19 mouse cellular contexts compared by ENCODE assay signal in genomic region chr9:46188956-46189355, GRCm38 (mm10). TPM values are rescaled to one million over a fixed set of nuclear protein-coding genes. Genes with fewer than 3 reads are reported as not detected.
DNase-seq lines count a peak whose midpoint lies in the region; ATAC-seq lines count a peak whose summit lies in the region.
"Had no signal": no experiment of that assay in that cellular context is flagged by ENCODE, and none has a peak within 500 bp of the region (broad histone marks: within the 10 kb centered on the region; RNA-seq: fewer than 3 reads in every experiment).

No protein-coding gene starts in this region.

- no peaks in the 10 kb centered on the region for H3K9me3 ChIP-seq in embryonic facial prominence, embryonic 13.5 days
- no peaks in the 10 kb centered on the region for H3K9me3 ChIP-seq in embryonic facial prominence, embryonic 10.5 days
- no peaks in the 10 kb centered on the region for H3K9me3 ChIP-seq in midbrain, embryonic 13.5 days
- H3K9me3 ChIP-seq in midbrain, embryonic 11.5 days (ENCODE audit: control insufficient read depth, low read length) = no peaks in the 10 kb centered on the region
- H3K9me3 ChIP-seq: heart, embryonic 12.5 days; limb, embryonic 13.5 days had no signal

- H3K4me2 ChIP-seq in embryonic facial prominence, embryonic 13.5 days = no peak overlapping the region
- no peak overlapping the region for H3K4me2 ChIP-seq in midbrain, embryonic 13.5 days (replicated peaks)
- H3K4me2 ChIP-seq in midbrain, embryonic 11.5 days = no peak overlapping the region
- H3K4me2 ChIP-seq: heart, embryonic 12.5 days; limb, embryonic 13.5 days had no signal

- H3K27ac ChIP-seq in embryonic facial prominence, embryonic 13.5 days = no peak overlapping the region
- no peak overlapping the region for H3K27ac ChIP-seq in embryonic facial prominence, embryonic 10.5 days (replicated peaks)
- 0 out of 2 replicates have a peak overlapping the region, but pooled peaks have one; percentile 19 for H3K27ac ChIP-seq in midbrain, embryonic 13.5 days
- H3K27ac ChIP-seq in midbrain, embryonic 11.5 days (ENCODE audit: low read depth, low read length) = no peak overlapping the region
- H3K27ac ChIP-seq: limb, embryonic 13.5 days; liver, embryonic 14.5 days had no signal

- no peaks in the 10 kb centered on the region for H3K27me3 ChIP-seq in embryonic facial prominence, embryonic 13.5 days
- H3K27me3 ChIP-seq in embryonic facial prominence, embryonic 10.5 days (replicated peaks; ENCODE audit: low read depth, poor library complexity, severe bottlenecking) = no peaks in the 10 kb centered on the region
- no peaks in the 10 kb centered on the region for H3K27me3 ChIP-seq in midbrain, embryonic 13.5 days
- no peaks in the 10 kb centered on the region for H3K27me3 ChIP-seq in midbrain, embryonic 11.5 days (ENCODE audit: control insufficient read depth, insufficient read depth, low read length)
- H3K27me3 ChIP-seq: heart, embryonic 12.5 days; limb, embryonic 13.5 days had no signal

- H3K4me1 ChIP-seq in embryonic facial prominence, embryonic 13.5 days = peaks cover 13% of the 10 kb centered on the region
- peaks cover 4% of the 10 kb centered on the region; the same call in 1 of the 2 replicates for H3K4me1 ChIP-seq in embryonic facial prominence, embryonic 10.5 days
- H3K4me1 ChIP-seq in midbrain, embryonic 13.5 days (replicated peaks) = peaks cover 6% of the 10 kb centered on the region
- no peaks in the 10 kb centered on the region for H3K4me1 ChIP-seq in midbrain, embryonic 11.5 days (ENCODE audit: control insufficient read depth, insufficient read depth, low read length)

- peaks cover 6% of the 10 kb centered on the region; the same call in 1 of the 2 replicates for H3K36me3 ChIP-seq in embryonic facial prominence, embryonic 13.5 days
- H3K36me3 ChIP-seq in embryonic facial prominence, embryonic 10.5 days (replicated peaks) = peaks cover 16% of the 10 kb centered on the region
- H3K36me3 ChIP-seq in midbrain, embryonic 13.5 days = 0 out of 2 replicates have a peak, but pooled peaks cover under 1% of the 10 kb centered on the region
- no peaks in the 10 kb centered on the region for H3K36me3 ChIP-seq in midbrain, embryonic 11.5 days (ENCODE audit: control insufficient read depth, insufficient read depth, low read length)

- ATAC-seq in embryonic facial prominence, embryonic 13.5 days (ENCODE audit: insufficient number of reproducible peaks, insufficient read depth, low FRiP score, low TSS enrichment, low read depth) = no peak
- ATAC-seq in midbrain, embryonic 13.5 days = no peak
- no peak for ATAC-seq in midbrain, embryonic 11.5 days (ENCODE audit: low FRiP score)
- ATAC-seq in CD4-positive, CD25-positive, alpha-beta regulatory T cell, adult 4 months = no peak
- ATAC-seq: intestine, postnatal 0 days; lung, postnatal 0 days had no signal

- WGBS in embryonic facial prominence, embryonic 13.5 days = 40% methylated on average over 5 of the region's 5 CpGs
- 73% methylated on average over 5 of the region's 5 CpGs for WGBS in embryonic facial prominence, embryonic 10.5 days
- WGBS in midbrain, embryonic 13.5 days = 71% methylated on average over 5 of the region's 5 CpGs
- 94% methylated on average over 5 of the region's 5 CpGs for WGBS in midbrain, embryonic 11.5 days

- DNase-seq in embryonic facial prominence, embryonic 10.5 days (ENCODE audit: low spot score) = no peak
- no peak for DNase-seq in midbrain, embryonic 11.5 days (ENCODE audit: low spot score, missing footprints)
- peak; percentile 52 for DNase-seq in forelimb bud, embryonic 11.5 days (ENCODE audit: low read depth, low spot score)
- DNase-seq in embryo, embryonic 9.5 days (ENCODE audit: extremely low spot score) = no peak
- DNase-seq: adrenal gland, postnatal 10 days; embryo, embryonic 11 days; heart, postnatal 36 days; right cerebral cortex, adult 18-20 months; thymus, postnatal 4 days had no signal

- H3K4me3 ChIP-seq in embryonic facial prominence, embryonic 13.5 days = no peak overlapping the region
- no peak overlapping the region for H3K4me3 ChIP-seq in embryonic facial prominence, embryonic 10.5 days
- no peak overlapping the region for H3K4me3 ChIP-seq in midbrain, embryonic 13.5 days (replicated peaks)
- H3K4me3 ChIP-seq in midbrain, embryonic 11.5 days (ENCODE audit: low read depth, low read length) = no peak overlapping the region
- H3K4me3 ChIP-seq: heart, embryonic 12.5 days; limb, embryonic 13.5 days; myocyte had no signal

- peak overlapping the region; percentile 36; the same call in 1 of the 2 replicates for H3K9ac ChIP-seq in embryonic facial prominence, embryonic 13.5 days
- H3K9ac ChIP-seq in midbrain, embryonic 13.5 days (replicated peaks) = no peak overlapping the region
- no peak overlapping the region for H3K9ac ChIP-seq in midbrain, embryonic 11.5 days (ENCODE audit: low read length)
- H3K9ac ChIP-seq: heart, embryonic 12.5 days; limb, embryonic 13.5 days; liver, embryonic 14.5 days had no signal

RNA-seq across cellular contexts. Expression of gene Apoa1, which starts 39.4 kb away (rescaled TPM):
- polyA plus RNA-seq in embryonic facial prominence, embryonic 13.5 days (2015; fragmentation: Nextera tagmentation; extraction: Ambion mirVana) = 1.3 and 69.1 TPM in 2 replicates
- 1.4 TPM in 2 replicates for polyA plus RNA-seq in embryonic facial prominence, embryonic 10.5 days (2016; fragmentation: Nextera tagmentation; extraction: Ambion mirVana)
- polyA plus RNA-seq in midbrain, embryonic 13.5 days (2015; fragmentation: Nextera tagmentation; extraction: Ambion mirVana) = 2.9 and 3.3 TPM in 2 replicates
- 0.68 and 1.00 TPM in 2 replicates for polyA plus RNA-seq in midbrain, embryonic 11.5 days (2014; fragmentation: Nextera tagmentation; extraction: Ambion mirVana)
- not detected for polyA plus RNA-seq in CD4-positive, CD25-positive, alpha-beta regulatory T cell, adult 4 months (2017; shearing (Covaris generic))
- polyA plus RNA-seq: myocyte had no signal

RNA-seq across cellular contexts. Expression of gene Apoc3, which starts 46.5 kb away (rescaled TPM):
- 0.92 TPM in 1 of 2 replicates, not detected in the other for polyA plus RNA-seq in embryonic facial prominence, embryonic 13.5 days (2015; fragmentation: Nextera tagmentation; extraction: Ambion mirVana)
- polyA plus RNA-seq in embryonic facial prominence, embryonic 10.5 days (2016; fragmentation: Nextera tagmentation; extraction: Ambion mirVana) = not detected in 2 replicates
- polyA plus RNA-seq in midbrain, embryonic 13.5 days (2015; fragmentation: Nextera tagmentation; extraction: Ambion mirVana) = not detected in 2 replicates
- polyA plus RNA-seq in midbrain, embryonic 11.5 days (2014; fragmentation: Nextera tagmentation; extraction: Ambion mirVana) = not detected in 2 replicates
- polyA plus RNA-seq in CD4-positive, CD25-positive, alpha-beta regulatory T cell, adult 4 months (2017; shearing (Covaris generic)) = not detected
- polyA plus RNA-seq: heart, embryonic 12.5 days; limb, embryonic 13.5 days; lung, postnatal 0 days; myocyte had no signal

RNA-seq across cellular contexts. Expression of gene Apoa4, which starts 51.5 kb away (rescaled TPM):
- polyA plus RNA-seq in embryonic facial prominence, embryonic 13.5 days (2015; fragmentation: Nextera tagmentation; extraction: Ambion mirVana) = 0.47 TPM in 1 of 2 replicates, not detected in the other
- polyA plus RNA-seq in embryonic facial prominence, embryonic 10.5 days (2016; fragmentation: Nextera tagmentation; extraction: Ambion mirVana) = not detected in 2 replicates
- 0.08 and 0.57 TPM in 2 replicates for polyA plus RNA-seq in midbrain, embryonic 13.5 days (2015; fragmentation: Nextera tagmentation; extraction: Ambion mirVana)
- not detected in 2 replicates for polyA plus RNA-seq in midbrain, embryonic 11.5 days (2014; fragmentation: Nextera tagmentation; extraction: Ambion mirVana)
- polyA plus RNA-seq in CD4-positive, CD25-positive, alpha-beta regulatory T cell, adult 4 months (2017; shearing (Covaris generic)) = not detected
- polyA plus RNA-seq: gonadal fat pad, adult 2 months; myocyte had no signal
